Mouse (Mus musculus) heart, postnatal 4 days (tissue): ENCODE results near the gene Ccdc28b. TPM values are rescaled to one million over a fixed set of nuclear protein-coding genes. Genes with fewer than 3 reads are reported as not detected.

ENCODE experiments used
- DNase-seq: peaks from one replicate; pipeline ENCODE4 v3.0.0; 2021
- total RNA-seq, 2 experiments: library from RNA; stranded (reverse); gene quantifications; 2 replicates each; pipeline ENCODE4 v1.2.3; 2021

Ccdc28b gene
- total RNA-seq, 2 experiments from 2014 or later: 30.9 to 33.3 TPM

- no peak for DNase-seq
Observed at GRCm38 (mm10) chr4:129622803-129623535, 778 bp downstream of the Ccdc28b start.

DNA sequence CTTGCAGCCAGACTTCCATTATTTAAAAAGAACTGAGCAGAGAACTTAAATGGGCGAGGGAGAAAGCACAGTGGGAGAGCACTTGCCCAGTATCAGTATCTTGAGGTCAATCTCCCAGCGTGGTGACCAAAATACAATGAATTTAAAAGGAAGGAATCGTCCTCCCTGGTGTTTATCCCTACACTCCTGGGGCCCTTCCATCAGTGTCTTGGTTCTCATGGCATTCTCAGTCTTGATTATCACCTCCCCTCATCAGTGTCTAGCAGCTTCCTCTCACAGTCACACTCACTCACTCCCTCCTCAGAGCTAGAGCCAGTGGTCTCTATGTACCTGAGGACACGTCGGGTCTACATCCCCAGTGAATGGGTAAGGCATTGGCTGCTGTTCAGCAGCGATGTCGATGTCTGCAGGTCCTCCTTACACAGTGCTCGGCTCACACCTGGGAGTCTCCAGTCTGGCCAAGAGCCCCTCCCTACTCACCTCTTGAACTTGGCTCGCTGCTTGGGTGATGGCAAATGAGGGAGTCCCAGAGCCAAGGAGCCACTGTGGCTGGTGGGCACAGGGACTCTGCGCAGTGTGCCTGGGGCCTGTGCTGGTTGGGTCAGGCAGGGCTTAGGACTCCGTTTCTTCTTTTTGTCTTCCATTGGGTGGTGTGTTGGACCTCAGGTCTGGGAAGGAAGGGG lies 1.5 kb downstream of the Ccdc28b start:
- no peak for DNase-seq

- DNase-seq: peak; percentile 37
Observed at GRCm38 (mm10) chr4:129621283-129621841, 2.4 kb downstream of the Ccdc28b start.

GRCm38 (mm10) chr4:129620419-129621282 lies 3.1 kb downstream of the Ccdc28b start:
- no peak for DNase-seq

- DNase-seq: peak; percentile 97
Observed at GRCm38 (mm10) chr4:129618786-129619691, 4.7 kb downstream of the Ccdc28b start, which contains the start of gene Iqcc. Gene Iqcc, minus strand, starts transcription at chr4:129619099.

DNA sequence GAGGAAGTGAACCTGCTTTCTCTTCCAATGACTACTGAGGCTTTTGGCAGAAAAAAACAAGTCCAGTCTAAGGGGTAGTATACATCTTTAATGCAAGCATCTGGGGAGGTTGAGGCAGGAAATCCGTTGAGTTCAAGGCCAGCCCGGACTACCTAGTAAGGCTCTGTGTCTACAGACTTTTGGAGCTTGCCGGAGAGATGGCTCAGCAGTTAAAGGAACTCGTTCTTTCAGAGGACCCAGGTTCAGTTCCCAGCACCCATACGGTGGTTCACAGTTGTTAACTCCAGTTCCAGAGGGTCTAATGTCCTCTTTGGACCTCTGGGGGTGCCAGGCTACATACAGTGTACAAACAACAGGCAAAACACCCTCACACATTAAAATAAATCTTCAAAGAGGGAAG lies 5.7 kb downstream of the Ccdc28b start:
- DNase-seq: no peak

- DNase-seq: no peak
Observed at GRCm38 (mm10) chr4:129617121-129617641, 6.6 kb downstream of the Ccdc28b start.

- no peak for DNase-seq
Observed at GRCm38 (mm10) chr4:129616631-129617030, 7.1 kb downstream of the Ccdc28b start.

GRCm38 (mm10) chr4:129615801-129616290 lies 7.9 kb downstream of the Ccdc28b start:
- no peak for DNase-seq

- peak; percentile 75 for DNase-seq
Observed at GRCm38 (mm10) chr4:129614093-129614492, 9.7 kb downstream of the Ccdc28b start, which contains the start of gene Dcdc2b. Gene Dcdc2b, minus strand, starts transcription at chr4:129614257.

- DNase-seq: no peak
Observed at GRCm38 (mm10) chr4:129610472-129610871, 13.3 kb downstream of the Ccdc28b start.

DNA sequence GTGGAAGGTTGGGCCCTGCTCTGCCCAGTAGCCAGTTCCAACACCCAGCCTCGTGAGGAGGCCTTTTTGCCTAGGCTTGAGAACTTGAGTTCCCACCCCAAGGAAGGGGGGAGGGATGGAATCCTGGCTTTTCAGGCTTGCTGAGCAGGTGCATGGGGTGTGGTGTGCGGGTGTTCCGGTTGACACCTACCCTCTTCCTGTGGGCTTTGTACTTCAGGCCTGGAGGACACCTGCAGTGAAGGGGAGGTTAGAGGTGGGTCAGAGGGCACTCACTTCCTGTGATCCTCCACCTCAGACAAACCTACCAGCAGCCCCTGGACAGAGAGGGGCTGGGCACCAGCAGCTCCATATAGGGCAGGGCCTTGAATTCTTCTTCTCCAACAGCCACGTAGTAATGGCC lies 13.7 kb downstream of the Ccdc28b start:
- no peak for DNase-seq

DNA sequence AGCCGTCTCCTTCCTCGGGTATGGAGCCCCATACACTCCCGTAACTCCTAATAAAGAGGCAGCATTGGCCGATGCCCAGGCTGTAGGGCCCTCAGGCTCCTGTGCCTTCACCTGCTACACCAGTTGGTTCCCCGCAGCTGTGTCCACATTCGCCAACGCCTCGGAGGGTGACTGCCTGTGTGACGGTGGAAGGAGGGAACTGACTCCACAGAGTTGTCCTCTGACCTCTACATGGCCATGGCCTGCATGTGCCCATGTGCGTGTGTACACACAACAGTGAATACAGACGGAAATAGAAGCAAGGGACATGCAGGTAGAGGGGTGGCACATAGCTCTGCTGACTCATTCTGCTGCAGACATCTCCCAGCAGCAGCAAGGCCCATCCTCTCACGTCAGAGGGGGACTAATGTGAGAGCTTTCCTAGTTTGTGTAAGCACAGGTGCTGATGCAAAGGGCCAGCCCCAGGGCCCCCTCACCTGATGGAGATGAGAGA lies 14.6 kb downstream of the Ccdc28b start:
- no peak for DNase-seq

DNA sequence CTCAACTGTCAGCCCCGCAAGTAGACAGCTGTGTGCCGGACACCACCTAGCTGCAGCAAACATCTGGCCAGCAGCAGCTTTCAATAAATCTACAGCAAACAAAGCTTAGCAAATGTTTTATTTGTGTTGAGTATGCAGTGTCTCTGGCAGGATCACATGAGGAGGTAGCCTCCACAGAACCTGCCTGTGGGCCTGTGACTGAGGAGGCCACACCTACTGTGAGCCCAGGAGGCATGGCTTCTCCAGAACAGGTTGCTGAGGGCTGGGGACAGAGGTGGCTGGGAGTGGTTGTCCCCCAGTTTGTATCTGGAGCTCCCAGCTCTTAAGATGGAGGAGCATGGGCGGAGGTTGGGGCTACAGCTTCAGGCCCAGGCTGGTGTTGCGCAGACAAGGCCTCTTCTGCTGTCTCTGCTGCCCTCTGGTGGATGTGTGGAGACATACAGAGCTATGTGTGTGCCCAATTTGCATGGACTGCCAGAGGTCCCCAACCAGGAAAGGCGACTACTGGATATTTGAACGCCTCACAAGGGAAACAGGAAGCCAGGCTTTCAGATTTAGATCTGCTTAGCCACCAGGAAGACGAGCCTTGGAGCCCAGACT lies 15.2 kb downstream of the Ccdc28b start:
- peak; percentile 88 for DNase-seq

- peak; percentile 87 for DNase-seq
Observed at GRCm38 (mm10) chr4:129600233-129601158, 23.3 kb downstream of the Ccdc28b start, which contains the start of the genes Eif3i and Tmem234. Gene Eif3i, minus strand, starts transcription at chr4:129600648. Gene Tmem234, plus strand, starts transcription at chr4:129600668.

DNA sequence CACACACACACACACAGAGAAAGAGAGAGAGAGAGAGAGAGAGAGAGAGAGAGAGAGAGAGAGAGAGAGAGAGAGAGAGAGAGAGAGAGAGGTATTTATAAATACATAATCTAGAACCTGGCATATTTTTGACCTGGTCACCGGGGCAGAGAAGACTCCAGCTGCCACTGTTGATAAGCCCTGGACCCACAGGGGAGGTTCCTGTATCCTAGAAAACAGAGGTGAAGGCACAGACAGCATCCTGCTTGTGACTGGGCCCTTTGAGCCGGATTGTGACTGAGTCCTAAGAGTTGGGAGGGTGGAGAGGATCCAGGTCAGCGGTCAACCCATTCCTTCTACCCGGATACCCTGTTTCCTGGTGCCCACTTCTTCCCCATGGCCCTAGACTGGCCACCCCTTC lies 34.9 kb downstream of the Ccdc28b start:
- no peak for DNase-seq

DNA sequence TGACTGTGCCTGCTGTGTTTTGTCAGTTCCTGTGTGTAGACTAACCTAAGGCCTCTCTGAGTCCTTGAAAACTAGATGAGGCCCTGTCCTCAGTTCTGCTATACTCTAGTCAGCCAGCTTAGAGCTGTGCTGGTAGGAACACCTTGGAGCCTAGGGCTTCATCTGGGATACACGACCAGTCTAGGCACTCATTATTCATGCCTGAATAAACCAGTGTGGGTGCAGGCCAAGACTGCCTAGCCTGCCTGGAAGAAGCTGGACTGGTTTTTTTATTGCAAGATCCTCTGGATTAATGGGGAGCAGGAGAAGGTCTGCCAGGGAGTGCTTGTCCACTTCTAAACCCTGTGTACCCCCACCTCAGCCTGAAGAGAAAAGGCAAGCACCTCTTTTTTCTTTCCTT lies 36.8 kb downstream of the Ccdc28b start:
- no peak for DNase-seq

GRCm38 (mm10) chr4:129585773-129586172 lies 38.0 kb downstream of the Ccdc28b start:
- DNase-seq: no peak
